Mouse (Mus musculus) layer of hippocampus, postnatal 25 days (tissue): ENCODE measurements around the gene Fbxl7. TPM values are rescaled to one million over a fixed set of nuclear protein-coding genes. Genes with fewer than 3 reads are reported as not detected.
"Not testable (repeated sequence)": the region's sequence is repeated elsewhere in the genome, so short reads cannot be mapped to it uniquely, and the experiment has no call there.

Source experiments
- DNase-seq, 2 experiments: peaks; one replicate each; pipeline ENCODE4 v3.0.0; 2022; ENCODE audit warnings: mixed read lengths in 2 of 2, low spot score in 1 of 2; ENCODE audit errors: extremely low spot score in 1 of 2
- total RNA-seq, 2 experiments: library from RNA; stranded (reverse); gene quantifications; 2 replicates each; pipeline ENCODE4 v1.2.3; 2021

The Fbxl7 gene
- total RNA-seq, 2 experiments from 2014 or later: 6.0 to 9.1 TPM

- no peak for DNase-seq
Observed at GRCm38 (mm10) chr15:26816931-26817330, 78.4 kb downstream of the Fbxl7 start.

- no peak for DNase-seq
Observed at GRCm38 (mm10) chr15:26812856-26813255, 82.5 kb downstream of the Fbxl7 start.

- no peak for DNase-seq
Observed at GRCm38 (mm10) chr15:26809569-26809968, 85.8 kb downstream of the Fbxl7 start.

- no peak for DNase-seq
Observed at GRCm38 (mm10) chr15:26804046-26804445, 91.3 kb downstream of the Fbxl7 start.

- no peak for DNase-seq
Observed at GRCm38 (mm10) chr15:26799457-26800021, 95.8 kb downstream of the Fbxl7 start.

- no peak for DNase-seq
Observed at GRCm38 (mm10) chr15:26795937-26796336, 99.4 kb downstream of the Fbxl7 start.

- DNase-seq: peak; percentile 17 to 33
Observed at GRCm38 (mm10) chr15:26795518-26795917, 99.9 kb downstream of the Fbxl7 start.

- no peak for DNase-seq
Observed at GRCm38 (mm10) chr15:26787148-26787547, 108.2 kb downstream of the Fbxl7 start.

- no peak for DNase-seq
Observed at GRCm38 (mm10) chr15:26780557-26780956, 114.8 kb downstream of the Fbxl7 start.

GRCm38 (mm10) chr15:26779129-26779528 is 116.3 kb downstream of the Fbxl7 start:
- no peak for DNase-seq

- DNase-seq: no peak
Observed at GRCm38 (mm10) chr15:26775720-26776119, 119.7 kb downstream of the Fbxl7 start.

GRCm38 (mm10) chr15:26774895-26775294 is 120.5 kb downstream of the Fbxl7 start:
- DNase-seq: no peak

- DNase-seq: no peak
Observed at GRCm38 (mm10) chr15:26761651-26762050, 133.7 kb downstream of the Fbxl7 start.

GRCm38 (mm10) chr15:26748484-26748883 is 146.9 kb downstream of the Fbxl7 start:
- DNase-seq: no peak

GRCm38 (mm10) chr15:26732366-26732765 is 163.0 kb downstream of the Fbxl7 start:
- DNase-seq: no peak

- no peak for DNase-seq
Observed at GRCm38 (mm10) chr15:26730760-26731159, 164.6 kb downstream of the Fbxl7 start.

GRCm38 (mm10) chr15:26729341-26729740 is 166.0 kb downstream of the Fbxl7 start:
- DNase-seq: not testable (repeated sequence)

- no peak for DNase-seq
Observed at GRCm38 (mm10) chr15:26718390-26719036, 176.9 kb downstream of the Fbxl7 start.

GRCm38 (mm10) chr15:26717952-26718351 is 177.4 kb downstream of the Fbxl7 start:
- no peak for DNase-seq

- DNase-seq: no peak
Observed at GRCm38 (mm10) chr15:26716181-26716580, 179.2 kb downstream of the Fbxl7 start.

- DNase-seq: no peak
Observed at GRCm38 (mm10) chr15:26715635-26716034, 179.7 kb downstream of the Fbxl7 start.

- no peak for DNase-seq
Observed at GRCm38 (mm10) chr15:26712271-26712670, 183.1 kb downstream of the Fbxl7 start.
